Mouse (Mus musculus) CH12F3 (cell line): ENCODE data around the gene Stoml3.

Source experiments
- in situ Hi-C: fragments of 300-500 bp; cut with MboI; formaldehyde crosslinking; loops from 2 replicates; pipeline ENCODE4 v1.14.3; 2020; ENCODE audit warnings: low sequenced_read_pairs

Gene Stoml3

GRCm38 (mm10) chr3:53488353-53488752, at the start of gene Stoml3:
Stoml3 (plus strand) TSS chr3:53488653.
- in situ Hi-C loops: no loop called here

GRCm38 (mm10) chr3:53445540-53445939, 42.9 kb upstream of the Stoml3 start:
- in situ Hi-C loops: no loop called here

GRCm38 (mm10) chr3:53446801-53447200, 41.7 kb upstream of the Stoml3 start:
- in situ Hi-C loops: no loop called here

GRCm38 (mm10) chr3:53448208-53448607, 40.2 kb upstream of the Stoml3 start:
- in situ Hi-C loops: no loop called here

- in situ Hi-C loops: loop anchor here (25.0 kb wide), 1 partner anchor 1213 kb away; no protein-coding TSS in a partner anchor
Measured at GRCm38 (mm10) chr3:53450666-53451065, 37.8 kb upstream of the Stoml3 start.

GRCm38 (mm10) chr3:53452351-53452750, 36.1 kb upstream of the Stoml3 start:
- in situ Hi-C loops: loop anchor here (25.0 kb wide), 1 partner anchor 1215 kb away; no protein-coding TSS in a partner anchor

- in situ Hi-C loops: loop anchor here (25.0 kb wide), 1 partner anchor 1216 kb away; no protein-coding TSS in a partner anchor
Measured at GRCm38 (mm10) chr3:53453346-53453745, 35.1 kb upstream of the Stoml3 start.

GRCm38 (mm10) chr3:53454005-53454404, 34.4 kb upstream of the Stoml3 start:
- in situ Hi-C loops: loop anchor here (25.0 kb wide), 1 partner anchor 1217 kb away; no protein-coding TSS in a partner anchor

- in situ Hi-C loops: loop anchor here (25.0 kb wide), 1 partner anchor 1217 kb away; no protein-coding TSS in a partner anchor
Measured at GRCm38 (mm10) chr3:53454561-53454960, 33.9 kb upstream of the Stoml3 start.

GRCm38 (mm10) chr3:53454984-53455383, 33.5 kb upstream of the Stoml3 start:
- in situ Hi-C loops: loop anchor here (25.0 kb wide), 1 partner anchor 1218 kb away; no protein-coding TSS in a partner anchor

GRCm38 (mm10) chr3:53457750-53458149, 30.7 kb upstream of the Stoml3 start:
- in situ Hi-C loops: loop anchor here (25.0 kb wide), 1 partner anchor 1220 kb away; no protein-coding TSS in a partner anchor

- in situ Hi-C loops: loop anchor here (25.0 kb wide), 1 partner anchor 1223 kb away; no protein-coding TSS in a partner anchor
Measured at GRCm38 (mm10) chr3:53460106-53460505, 28.3 kb upstream of the Stoml3 start.

- in situ Hi-C loops: loop anchor here (25.0 kb wide), 1 partner anchor 1225 kb away; no protein-coding TSS in a partner anchor
Measured at GRCm38 (mm10) chr3:53462701-53463045, 25.8 kb upstream of the Stoml3 start.

- in situ Hi-C loops: loop anchor here (25.0 kb wide), 1 partner anchor 1226 kb away; no protein-coding TSS in a partner anchor
Measured at GRCm38 (mm10) chr3:53463046-53463764, 25.2 kb upstream of the Stoml3 start, which contains the start of the genes Nhlrc3 and Proser1. Nhlrc3 (minus strand) TSS chr3:53463332. Proser1 (plus strand) TSS chr3:53463666.

GRCm38 (mm10) chr3:53463765-53464114, 24.7 kb upstream of the Stoml3 start:
- in situ Hi-C loops: loop anchor here (25.0 kb wide), 1 partner anchor 1226 kb away; no protein-coding TSS in a partner anchor

- in situ Hi-C loops: loop anchor here (25.0 kb wide), 1 partner anchor 1227 kb away; no protein-coding TSS in a partner anchor
Measured at GRCm38 (mm10) chr3:53464146-53464698, 24.2 kb upstream of the Stoml3 start.

- in situ Hi-C loops: loop anchor here (25.0 kb wide), 1 partner anchor 1228 kb away; no protein-coding TSS in a partner anchor
Measured at GRCm38 (mm10) chr3:53465330-53465729, 23.1 kb upstream of the Stoml3 start.

- in situ Hi-C loops: loop anchor here (25.0 kb wide), 1 partner anchor 1229 kb away; no protein-coding TSS in a partner anchor
Measured at GRCm38 (mm10) chr3:53466481-53466880, 22.0 kb upstream of the Stoml3 start.

- in situ Hi-C loops: loop anchor here (25.0 kb wide), 1 partner anchor 1230 kb away; no protein-coding TSS in a partner anchor
Measured at GRCm38 (mm10) chr3:53467356-53467755, 21.1 kb upstream of the Stoml3 start.

- in situ Hi-C loops: loop anchor here (25.0 kb wide), 1 partner anchor 1232 kb away; no protein-coding TSS in a partner anchor
Measured at GRCm38 (mm10) chr3:53469650-53470049, 18.8 kb upstream of the Stoml3 start.

GRCm38 (mm10) chr3:53472061-53472460, 16.4 kb upstream of the Stoml3 start:
- in situ Hi-C loops: loop anchor here (25.0 kb wide), 1 partner anchor 1235 kb away; no protein-coding TSS in a partner anchor
